Mouse (Mus musculus): ENCODE measurements around the gene Taf9. TPM values are rescaled to one million over a fixed set of nuclear protein-coding genes. Genes with fewer than 3 reads are reported as not detected.

Taf9 gene
- 0.75 and 1.3 TPM in 2 replicates for polyA plus RNA-seq (2012; rRNA removed)

GRCm38 (mm10) chr13:100651439-100652186 lies at the start of gene Taf9:
TSS of gene Taf9 (plus strand) at chr13:100651579.

GRCm38 (mm10) chr13:100616181-100617087 lies 34.9 kb upstream of the Taf9 start, which contains the start of gene Marveld2:
TSS of gene Marveld2 (minus strand) at chr13:100616971.

GRCm38 (mm10) chr13:100650550-100651438 lies 585 bp upstream of the Taf9 start, which contains the start of the genes Ak6 and Rad17:
TSS of gene Ak6 (plus strand) at chr13:100650979.
TSS of gene Rad17 (minus strand) at chr13:100651051.

GRCm38 (mm10) chr13:100669291-100670022 lies 18.1 kb downstream of the Taf9 start, which contains the start of gene Ccdc125:
TSS of gene Ccdc125 (plus strand) at chr13:100669717.

Other genes starting within 250 kb of the Taf9 start
- gene Naip1, start 198.7 kb upstream of the Taf9 start, polyA plus RNA-seq (2012; rRNA removed) = 21.8 and 23.3 TPM in 2 replicates
- gene Gtf2h2, start 159.0 kb upstream of the Taf9 start, polyA plus RNA-seq (2012; rRNA removed) = 9.1 and 13.6 TPM in 2 replicates
- 21.7 and 24.7 TPM in 2 replicates for gene Ocln, start 98.9 kb upstream of the Taf9 start, polyA plus RNA-seq (2012; rRNA removed)
- gene Marveld2, start 34.6 kb upstream of the Taf9 start, polyA plus RNA-seq (2012; rRNA removed) = 20.9 and 24.8 TPM in 2 replicates
- 11.1 and 15.1 TPM in 2 replicates for gene Ak6, start 600 bp upstream of the Taf9 start, polyA plus RNA-seq (2012; rRNA removed)
- 1.7 and 2.2 TPM in 2 replicates for gene Rad17, start 528 bp upstream of the Taf9 start, polyA plus RNA-seq (2012; rRNA removed)
- gene Ccdc125, start 18.1 kb downstream of the Taf9 start, polyA plus RNA-seq (2012; rRNA removed) = 1.1 and 1.7 TPM in 2 replicates
- 9.2 and 10.0 TPM in 2 replicates for gene Cdk7, start 79.4 kb downstream of the Taf9 start, polyA plus RNA-seq (2012; rRNA removed)
- gene Mrps36, start 93.1 kb downstream of the Taf9 start, polyA plus RNA-seq (2012; rRNA removed) = 39.4 and 44.3 TPM in 2 replicates
- 0.69 and 0.83 TPM in 2 replicates for gene Cenph, start 124.3 kb downstream of the Taf9 start, polyA plus RNA-seq (2012; rRNA removed)
- 6.3 and 9.1 TPM in 2 replicates for gene Ccnb1, start 135.0 kb downstream of the Taf9 start, polyA plus RNA-seq (2012; rRNA removed)
- gene Slc30a5, start 181.8 kb downstream of the Taf9 start, polyA plus RNA-seq (2012; rRNA removed) = 17.3 and 18.7 TPM in 2 replicates